Mouse (Mus musculus) hindbrain, embryonic 15.5 days (tissue): ENCODE measurements around the gene Accs. TPM values are rescaled to one million over a fixed set of nuclear protein-coding genes. Genes with fewer than 3 reads are reported as not detected.

Experiments used
- ATAC-seq: fragments of 200-750 bp; cut with Nextera tagmentation; 2 replicates; pipeline ENCODE4 v1.8.0; 2017; ENCODE audit warnings: low read depth, moderate number of reproducible peaks, moderate TSS enrichment; ENCODE audit not compliant: low FRiP score
- H3K27ac ChIP-seq: fragments of 300-500 bp; sonication (generic); replicated peaks from 2 replicates; pipeline ENCODE4 v1.5.1; 2015; ENCODE audit warnings: mild to moderate bottlenecking, inconsistent platforms
- H3K27me3 ChIP-seq: fragments of 300-500 bp; sonication (generic); 2 replicates; pipeline ENCODE4 v1.6.1; 2015; ENCODE audit warnings: control low read depth, inconsistent platforms
- H3K36me3 ChIP-seq: fragments of 300-500 bp; sonication (generic); 2 replicates; pipeline ENCODE4 v1.6.1; 2015; ENCODE audit warnings: control low read depth, inconsistent platforms
- H3K4me1 ChIP-seq: fragments of 300-500 bp; sonication (generic); replicated peaks from 2 replicates; pipeline ENCODE4 v1.6.1; 2015; ENCODE audit warnings: control low read depth, inconsistent platforms
- H3K4me2 ChIP-seq: fragments of 300-500 bp; sonication (generic); 2 replicates; pipeline ENCODE4 v1.6.1; 2015; ENCODE audit warnings: moderate library complexity, mild to moderate bottlenecking, inconsistent platforms
- H3K4me3 ChIP-seq: fragments of 300-500 bp; sonication (generic); 2 replicates; pipeline ENCODE4 v1.5.1; 2015; ENCODE audit warnings: mild to moderate bottlenecking, inconsistent platforms
- H3K9ac ChIP-seq: fragments of 300-500 bp; sonication (generic); 2 replicates; pipeline ENCODE4 v1.6.1; 2015; ENCODE audit warnings: inconsistent platforms
- H3K9me3 ChIP-seq: fragments of 300-500 bp; sonication (generic); 2 replicates; pipeline ENCODE4 v1.6.1; 2016; ENCODE audit warnings: control low read depth, inconsistent platforms
- WGBS: fragments of 180-500 bp; shearing (Covaris S2); methylation state at CpG from one replicate; pipeline ENCODE4 v1.1.7; 2015; 5-methylcytosine and 5-hydroxymethylcytosine counted together
- polyA plus RNA-seq: library from polyadenylated mRNA; unstranded; fragments of >200 nt; fragmentation: Nextera tagmentation; extraction: Ambion mirVana; gene quantifications from 2 replicates; pipeline ENCODE4 v1.2.1, GENCODE M21; 2015

The Accs gene
- polyA plus RNA-seq, 1 experiment from 2014 or later: 6.2 TPM

DNA sequence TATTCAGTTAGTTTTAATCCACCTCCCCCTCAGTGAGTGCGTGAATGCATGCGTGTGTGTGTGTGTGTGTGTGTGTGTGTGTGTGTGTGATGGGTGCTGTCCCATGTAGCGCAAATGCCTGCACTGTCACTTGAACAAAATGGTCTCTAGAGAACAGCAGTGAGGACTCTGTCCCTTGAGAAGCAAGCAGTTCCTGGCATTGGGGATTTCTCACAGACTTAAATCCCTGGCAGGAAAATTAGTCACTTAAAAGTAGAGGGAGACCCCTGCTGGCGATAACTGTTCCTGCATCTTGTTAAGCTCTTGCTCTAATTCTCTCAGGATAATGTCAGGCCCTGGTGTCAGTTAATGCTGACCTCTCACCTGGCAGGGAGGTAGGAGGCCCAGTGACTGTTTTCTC, 63.6 kb downstream of the Accs start:
- H3K4me2 ChIP-seq: no peak overlapping the region
- WGBS: 47% methylated on average over 4 of the region's 4 CpGs
- H3K4me3 ChIP-seq: no peak overlapping the region
- ATAC-seq: peak; percentile 61
- H3K9ac ChIP-seq: no peak overlapping the region
- H3K27me3 ChIP-seq: no peaks in the 10 kb centered on the region
- H3K4me1 ChIP-seq: peaks cover 28% of the 10 kb centered on the region
- H3K27ac ChIP-seq: no peak overlapping the region
- H3K36me3 ChIP-seq: peaks cover 8% of the 10 kb centered on the region; the same call in 1 of the 2 replicates
- no peaks in the 10 kb centered on the region for H3K9me3 ChIP-seq

DNA sequence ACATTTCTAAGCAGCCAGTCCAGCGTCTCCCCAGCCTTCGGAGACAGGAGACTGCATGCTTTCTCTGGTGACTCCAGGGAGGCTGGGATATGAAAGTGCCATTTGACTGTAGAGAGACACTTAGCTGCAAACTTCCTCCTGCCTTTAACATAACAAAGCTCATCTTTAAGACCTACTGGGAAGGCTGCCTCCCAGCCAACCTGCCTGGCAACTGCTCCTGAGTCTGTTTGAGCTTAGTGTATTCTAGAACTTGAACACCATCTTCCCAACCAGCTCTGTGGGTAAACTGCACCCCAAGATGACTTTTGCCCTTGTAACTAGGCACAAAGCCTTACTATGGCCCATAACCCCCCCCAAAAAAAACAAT, 64.3 kb downstream of the Accs start:
- Histone ChIP-seq H3K9ac (no peak overlapping the region), H3K27ac (no peak overlapping the region), H3K27me3 (no peaks in the 10 kb centered on the region), H3K4me1 (peaks cover 24% of the 10 kb centered on the region), H3K4me3 (no peak overlapping the region), H3K4me2 (no peak overlapping the region), H3K36me3 (peaks cover 8% of the 10 kb centered on the region; the same call in 1 of the 2 replicates), H3K9me3 (no peaks in the 10 kb centered on the region)
- ATAC-seq: no peak
- WGBS: 16% methylated on average over 2 of the region's 2 CpGs

DNA sequence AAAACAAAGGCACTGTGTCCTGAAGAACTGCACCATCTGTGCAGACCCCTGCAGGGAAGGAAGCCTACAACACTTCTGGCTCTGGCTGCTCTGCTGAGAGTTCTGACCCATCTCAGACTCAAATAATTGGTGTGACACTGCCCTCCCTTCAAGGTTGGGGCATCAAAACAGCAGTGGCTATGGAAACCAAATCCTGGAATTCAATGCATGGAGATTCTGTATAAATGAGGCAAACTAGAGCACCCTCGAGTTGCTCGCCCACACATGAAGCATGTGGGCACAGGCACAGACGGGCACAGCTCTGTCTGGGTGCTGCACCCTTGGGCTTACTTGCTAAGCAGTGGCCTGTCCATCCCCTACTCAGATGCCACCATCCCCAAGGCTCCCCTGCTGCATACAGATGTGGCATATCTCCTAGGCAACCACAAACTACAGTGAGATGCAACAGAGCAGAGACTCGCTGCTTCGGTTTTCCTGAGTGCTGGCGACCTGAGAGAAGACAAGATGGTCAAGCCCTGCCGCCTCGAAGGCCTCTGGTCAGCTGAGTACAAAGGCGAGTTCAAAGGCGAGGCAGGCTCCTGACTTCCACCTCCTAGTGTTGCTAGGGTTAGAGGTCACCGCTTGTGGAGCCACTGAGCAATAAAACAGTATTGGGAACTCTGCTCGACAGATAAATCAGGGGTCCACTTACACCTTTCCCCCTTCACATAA, 64.9 kb downstream of the Accs start:
- Histone ChIP-seq H3K36me3 (peaks cover 8% of the 10 kb centered on the region; the same call in 1 of the 2 replicates), H3K4me1 (peaks cover 26% of the 10 kb centered on the region), H3K27me3 (no peaks in the 10 kb centered on the region), H3K4me2 (no peak overlapping the region), H3K4me3 (no peak overlapping the region), H3K9me3 (no peaks in the 10 kb centered on the region), H3K27ac (no peak overlapping the region), H3K9ac (no peak overlapping the region)
- WGBS: 12% methylated on average over 12 of the region's 12 CpGs
- no peak for ATAC-seq

DNA sequence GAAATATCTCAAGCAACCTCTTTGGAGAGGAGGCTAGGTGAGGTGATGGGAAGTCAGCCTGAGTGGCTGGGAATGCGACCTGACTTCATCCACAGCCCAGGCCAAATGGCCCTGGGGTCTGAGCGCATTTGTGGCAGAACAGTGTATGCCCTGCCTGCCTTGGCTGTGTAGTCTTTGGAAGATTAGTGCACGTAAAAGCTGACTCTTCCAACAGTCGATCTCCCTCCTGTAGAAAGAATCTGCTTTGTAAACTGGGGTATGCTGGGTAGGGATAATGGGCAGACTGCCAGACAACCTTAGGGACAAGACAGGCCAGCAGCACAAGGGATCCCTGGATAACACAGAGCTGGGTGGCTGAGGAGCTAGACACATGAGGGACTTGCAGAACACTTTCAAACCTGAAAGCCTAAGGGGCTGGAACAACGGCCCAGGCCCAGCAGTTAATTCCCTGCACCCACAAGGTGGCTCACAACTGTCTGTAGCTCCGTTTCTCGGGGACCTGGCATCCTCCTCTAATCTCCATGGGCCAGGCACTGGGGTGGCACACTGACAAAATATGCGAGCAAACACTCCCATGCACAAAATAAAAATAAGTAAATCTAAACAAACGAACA, 65.7 kb downstream of the Accs start:
- Histone ChIP-seq H3K27ac (no peak overlapping the region; the same call in 1 of the 2 replicates), H3K9ac (no peak overlapping the region), H3K4me3 (no peak overlapping the region), H3K9me3 (no peaks in the 10 kb centered on the region), H3K36me3 (peaks cover 8% of the 10 kb centered on the region; the same call in 1 of the 2 replicates), H3K4me1 (peaks cover 34% of the 10 kb centered on the region), H3K27me3 (no peaks in the 10 kb centered on the region), H3K4me2 (no peak overlapping the region)
- ATAC-seq: no peak
- 55% methylated on average over 9 of the region's 9 CpGs for WGBS

Other genes with a start within 250 kb of the Accs start
- gene Alx4, start 207.6 kb downstream of the Accs start, polyA plus RNA-seq: 0.45 and 0.71 TPM in 2 replicates
- 70.1 and 75.1 TPM in 2 replicates for gene Ext2, start 27.4 kb downstream of the Accs start, polyA plus RNA-seq
- gene Accsl, start 19.2 kb upstream of the Accs start, polyA plus RNA-seq: 0.12 and 0.31 TPM in 2 replicates
- 7.3 and 11.3 TPM in 2 replicates for gene Gm13889, start 107.3 kb upstream of the Accs start, polyA plus RNA-seq
- not detected in 2 replicates for gene Gm27027, start 146.4 kb upstream of the Accs start, polyA plus RNA-seq
- 44.9 and 46.0 TPM in 2 replicates for gene Alkbh3, start 160.9 kb upstream of the Accs start, polyA plus RNA-seq